Mouse (Mus musculus): ENCODE data around the gene Parva.
A peak's percentile ranks its signal among the peaks of the same experiment; 100 is the strongest.

The Parva gene

DNA sequence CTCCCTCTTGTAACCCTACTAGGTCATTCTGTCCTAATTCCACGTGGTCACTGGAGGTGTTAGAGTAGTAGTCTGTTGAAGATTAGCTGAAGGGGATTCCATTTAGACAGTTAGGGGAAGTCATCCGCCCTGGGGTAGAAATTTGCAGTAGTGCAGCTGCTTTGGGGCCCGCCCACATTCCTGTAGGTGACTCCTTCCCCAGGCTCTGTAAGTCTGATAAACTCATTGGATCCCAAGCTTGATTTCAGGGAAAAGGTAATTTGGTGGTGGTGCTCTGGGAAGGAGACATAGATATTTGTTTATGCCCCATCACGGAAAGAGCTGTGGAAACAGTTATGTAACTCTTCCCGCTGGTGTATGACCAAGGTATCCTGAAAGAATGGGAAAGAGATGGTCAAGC, 494 bp upstream of the Parva start:
- no peak for DNase-seq

DNA sequence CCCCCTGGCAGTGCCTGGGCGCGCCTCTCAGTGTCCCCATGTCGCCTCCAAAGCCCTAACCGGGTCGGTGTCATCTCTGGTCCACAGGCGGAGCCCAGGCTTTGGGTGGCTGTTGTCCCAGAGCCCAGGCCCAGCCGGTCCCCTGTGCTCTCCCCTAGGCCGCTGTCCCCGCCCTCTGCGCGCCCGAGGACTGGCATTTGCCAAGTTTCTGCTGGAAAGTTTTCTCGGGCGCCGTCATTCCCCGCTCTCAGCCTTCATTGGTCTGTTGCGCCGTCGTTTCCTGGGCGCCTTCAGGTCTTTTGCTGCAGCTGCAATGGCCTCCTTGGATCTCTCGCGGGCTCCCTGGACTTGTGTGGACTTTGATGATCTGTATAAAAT, 842 bp downstream of the Parva start:
- peak; percentile 77 to 78 for DNase-seq

DNA sequence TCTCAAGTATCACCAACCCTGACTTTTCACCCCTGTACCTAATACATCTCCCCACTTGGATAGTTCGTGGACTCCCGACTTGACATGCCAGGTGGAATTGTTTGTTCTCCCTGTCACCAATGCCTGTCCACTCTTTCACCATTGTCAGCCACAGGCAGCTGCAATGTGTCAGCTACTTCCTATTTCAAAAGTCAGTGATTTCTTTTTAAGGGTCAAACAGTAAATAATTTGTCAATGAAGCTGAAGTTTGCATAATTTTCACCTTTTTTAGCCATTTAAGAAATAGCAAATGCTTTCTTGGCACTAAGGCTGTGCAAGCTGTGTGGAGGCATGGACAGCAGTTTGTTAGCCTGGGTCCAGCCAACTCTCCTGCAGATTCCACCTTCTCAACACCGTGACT, 12.5 kb downstream of the Parva start:
- peak; percentile 25 to 45 for DNase-seq

DNA sequence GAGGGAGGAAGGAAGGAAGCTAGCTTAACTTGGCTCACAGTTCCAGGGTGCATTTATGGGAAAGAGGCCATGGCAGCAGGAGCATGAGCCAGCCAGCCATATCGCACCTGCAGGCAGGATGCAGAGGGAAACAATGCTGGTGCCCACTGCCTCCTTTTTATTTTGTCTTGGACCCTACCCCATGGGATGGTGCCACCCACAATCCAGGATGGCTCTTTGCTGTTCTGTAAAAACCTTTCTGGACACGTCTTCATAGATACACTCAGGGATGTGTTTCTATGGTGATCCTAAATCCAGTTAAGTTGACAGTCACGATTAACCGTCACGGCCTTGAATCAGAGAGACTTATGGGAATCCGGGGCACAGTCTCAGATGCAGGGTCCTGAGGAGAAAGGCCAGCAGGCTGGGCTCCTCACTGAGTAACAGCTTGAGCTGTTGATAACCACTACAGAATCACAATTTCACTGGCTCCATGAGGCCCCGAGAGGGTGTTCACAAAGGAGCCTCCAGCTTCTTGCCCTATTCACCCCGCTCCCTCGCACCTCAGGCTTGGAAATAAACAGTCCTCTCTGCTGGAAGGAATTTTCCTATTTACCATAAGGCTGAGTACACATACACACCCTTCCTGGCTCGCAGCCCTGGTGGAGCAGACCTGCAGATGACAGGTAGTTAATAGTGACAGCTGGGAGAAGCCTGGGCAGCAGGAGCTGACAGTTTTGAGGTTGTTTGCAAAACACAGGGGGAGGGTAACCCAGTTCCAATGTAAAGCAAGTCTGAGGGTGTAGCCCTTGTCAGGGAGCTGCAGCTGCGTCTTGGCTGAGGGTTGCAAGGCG, 17.1 kb downstream of the Parva start:
- peak; percentile 56 to 77 for DNase-seq

DNA sequence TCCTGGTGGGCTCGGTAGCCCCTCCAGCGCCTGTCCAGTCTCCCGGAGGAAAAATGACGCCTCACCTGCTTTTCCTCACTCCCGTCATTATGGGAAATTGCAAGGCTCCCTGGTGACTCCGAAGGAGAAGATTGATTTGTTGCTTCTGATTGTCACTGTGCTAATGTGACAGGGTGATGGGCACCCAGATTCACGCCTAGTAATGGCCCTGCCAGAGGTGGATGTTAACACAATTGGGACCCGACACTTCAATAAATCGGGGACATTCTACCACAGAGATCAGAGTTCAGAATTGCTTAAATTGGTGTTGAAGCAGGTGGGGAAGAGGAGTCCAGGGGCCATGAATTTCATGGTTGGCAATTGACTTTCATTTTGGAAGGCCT, 17.7 kb downstream of the Parva start:
- DNase-seq, result no peak

DNA sequence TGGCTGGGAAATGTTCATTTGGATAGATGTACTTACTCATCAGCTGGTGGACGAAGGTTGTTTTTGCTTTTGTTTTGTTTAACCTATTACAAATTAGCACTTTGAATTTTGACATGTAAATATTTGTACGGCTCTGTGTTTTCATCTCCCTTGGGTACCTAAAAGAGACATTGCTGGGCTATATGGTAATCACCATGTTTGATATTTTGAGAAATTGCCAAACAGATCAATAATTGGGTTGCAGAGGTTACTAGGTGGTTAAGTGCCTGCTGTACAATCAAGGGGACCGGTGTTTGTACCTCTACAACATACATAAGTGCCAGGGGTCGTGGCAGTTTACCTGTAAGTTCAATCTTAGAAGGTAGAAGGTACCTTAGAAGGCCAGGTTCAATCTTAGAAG, 19.2 kb downstream of the Parva start:
- no peak for DNase-seq

DNA sequence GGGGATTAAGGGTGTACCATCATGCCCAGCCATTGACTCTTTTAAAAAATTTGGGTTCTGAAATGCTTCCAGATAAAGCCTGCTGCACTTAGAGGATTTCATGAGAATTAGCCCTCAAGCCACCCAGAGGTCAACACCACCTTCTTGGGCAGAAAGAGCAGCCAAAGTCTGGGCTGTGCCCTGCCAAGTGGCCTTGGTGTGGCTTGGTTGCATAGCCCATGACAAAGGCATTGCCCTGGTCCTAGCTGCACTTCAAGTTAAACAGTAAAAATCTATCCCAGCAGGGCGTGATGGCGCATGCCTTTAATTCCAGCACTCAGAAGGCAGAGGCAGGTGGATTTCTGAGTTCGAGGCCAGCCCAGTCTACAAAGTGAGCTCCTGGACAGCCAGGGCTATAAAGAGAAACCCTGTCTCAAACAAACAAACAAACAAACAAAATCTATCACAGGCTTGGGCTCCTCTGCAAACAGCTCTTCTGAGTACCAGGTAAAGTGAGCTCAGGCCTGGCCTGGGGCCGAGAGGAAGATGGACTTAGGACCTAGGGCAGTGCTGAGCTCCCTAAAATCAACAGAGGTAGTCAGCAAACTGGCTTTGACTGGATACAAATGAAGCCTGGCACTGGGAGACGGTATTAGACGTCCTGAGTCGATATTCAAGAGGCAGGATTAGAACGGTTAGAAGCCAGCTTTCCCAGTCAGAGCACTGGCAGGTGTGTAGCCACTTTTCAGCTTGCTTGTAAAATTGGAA, 22.8 kb downstream of the Parva start:
- no peak for DNase-seq

DNA sequence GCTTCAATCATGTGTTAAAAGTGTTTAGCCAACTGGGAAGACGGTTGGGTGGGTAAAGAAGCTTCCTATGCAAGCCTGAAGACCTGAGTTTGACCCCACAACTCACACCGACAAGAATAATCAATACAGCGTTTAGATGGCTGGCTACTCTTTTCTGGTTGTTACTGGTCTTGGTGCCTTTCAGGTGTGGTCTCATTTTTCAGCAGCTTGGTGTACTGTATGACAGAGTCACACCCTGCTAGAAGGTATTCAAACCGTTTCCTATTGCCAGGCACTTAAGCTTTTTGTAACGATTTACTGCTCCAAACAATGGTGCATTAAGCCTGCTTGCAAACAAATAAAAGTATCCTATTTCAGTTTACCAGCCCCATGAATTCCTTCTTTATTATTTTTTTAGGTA, 25.2 kb downstream of the Parva start:
- DNase-seq, result no peak

DNA sequence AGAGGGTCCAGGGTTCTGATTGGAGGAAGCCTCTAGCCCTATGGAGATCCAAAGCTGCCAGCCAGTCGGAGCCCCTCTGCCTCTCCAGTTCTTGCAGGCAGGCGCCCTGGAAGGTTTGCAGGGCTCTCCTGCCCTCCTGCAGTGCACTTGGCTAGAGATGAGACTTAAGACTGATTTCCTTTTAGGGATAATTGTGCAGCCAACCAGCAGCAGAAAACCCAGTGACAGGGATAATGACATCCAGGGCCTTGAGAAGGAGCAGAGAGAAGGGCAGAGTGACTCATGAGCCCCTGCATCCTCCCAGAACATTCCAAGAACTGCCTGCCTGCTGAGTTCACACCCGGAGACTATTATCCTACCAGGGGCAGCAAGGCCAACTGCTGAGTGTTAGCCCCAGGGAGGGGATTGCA, 26.5 kb downstream of the Parva start:
- peak in 1 of 2 experiments; percentile 33 for DNase-seq

DNA sequence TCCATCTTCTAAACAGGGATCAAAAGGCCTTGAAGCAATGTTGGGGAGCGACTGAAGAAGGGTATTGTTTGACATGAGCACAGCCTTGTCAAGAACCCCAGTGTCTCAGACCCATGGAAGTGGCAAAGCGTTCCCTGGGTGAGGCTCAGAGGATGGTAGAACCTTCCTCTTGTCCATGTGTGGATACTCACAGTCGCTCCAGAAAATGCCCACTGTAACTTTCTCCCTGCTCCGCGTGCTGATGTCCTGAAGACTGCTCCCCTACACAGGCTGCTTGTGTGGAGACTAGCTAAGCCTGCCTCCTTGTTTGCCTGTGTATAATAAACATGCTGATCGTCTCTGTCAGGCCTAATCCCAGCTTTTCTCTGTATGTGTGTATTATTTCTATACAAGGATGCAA, 27.1 kb downstream of the Parva start:
- no peak for DNase-seq

DNA sequence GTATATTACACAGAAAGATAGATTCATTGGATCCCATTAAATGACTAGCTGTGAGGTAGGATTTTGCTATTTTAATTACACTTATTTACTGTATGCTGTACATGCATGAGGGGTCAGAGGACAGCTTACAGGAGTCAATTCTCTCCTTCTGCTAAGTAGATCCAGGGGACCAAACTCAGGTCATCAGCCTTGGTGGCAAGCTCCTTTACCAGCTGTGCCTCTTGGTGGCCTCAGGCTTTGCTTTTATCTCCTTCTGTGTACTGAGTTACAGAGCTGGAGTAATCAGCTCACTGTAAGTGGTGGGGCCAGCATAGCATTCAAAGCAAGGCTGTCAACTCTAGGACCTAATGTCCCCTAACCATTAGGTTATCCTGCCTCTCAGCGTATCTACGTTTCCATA, 27.6 kb downstream of the Parva start:
- no peak for DNase-seq

DNA sequence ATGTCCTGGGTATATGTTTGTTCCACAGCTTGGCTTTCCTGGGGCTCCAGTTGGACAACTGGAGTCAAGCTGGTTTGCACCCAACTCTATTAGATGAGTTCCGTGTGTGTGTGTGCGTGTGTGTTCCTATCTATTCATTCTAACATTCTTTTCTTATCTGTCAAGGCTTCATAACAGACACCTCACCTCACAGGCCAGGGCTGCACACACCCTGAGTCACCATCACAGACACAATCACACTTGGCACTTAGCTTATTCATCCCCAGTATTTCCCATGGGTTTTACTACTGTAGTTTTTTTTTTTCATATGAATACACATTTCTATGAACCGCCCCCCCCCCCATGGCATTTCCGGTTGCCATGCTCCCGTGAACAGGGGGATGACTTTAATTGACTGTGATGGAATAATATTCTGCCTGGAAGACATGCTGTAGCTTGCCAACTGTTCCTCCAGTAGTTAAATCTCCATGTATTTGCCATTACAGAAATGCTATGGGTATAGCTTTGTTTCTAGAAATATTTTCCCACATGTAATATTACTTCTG, 28.3 kb downstream of the Parva start:
- no peak for DNase-seq

DNA sequence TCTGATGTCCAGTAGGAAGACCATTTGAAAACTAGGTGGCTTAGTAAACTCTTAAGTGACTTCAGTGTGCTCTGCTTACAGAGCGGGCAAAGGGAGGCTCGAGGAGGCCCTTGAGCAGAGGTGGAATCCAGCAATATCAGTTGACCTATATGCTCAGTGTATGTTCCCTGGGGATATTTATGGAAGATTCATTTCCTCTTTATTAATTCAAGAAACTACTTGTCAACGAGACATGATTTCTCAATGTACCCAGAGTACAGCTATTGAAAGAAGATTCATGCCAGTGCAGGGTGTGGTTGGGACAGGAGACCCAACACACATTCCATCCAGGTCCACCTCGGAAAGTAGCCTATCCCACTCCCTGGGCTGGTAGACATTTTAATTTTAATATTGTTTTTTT, 30.1 kb downstream of the Parva start:
- no peak for DNase-seq

DNA sequence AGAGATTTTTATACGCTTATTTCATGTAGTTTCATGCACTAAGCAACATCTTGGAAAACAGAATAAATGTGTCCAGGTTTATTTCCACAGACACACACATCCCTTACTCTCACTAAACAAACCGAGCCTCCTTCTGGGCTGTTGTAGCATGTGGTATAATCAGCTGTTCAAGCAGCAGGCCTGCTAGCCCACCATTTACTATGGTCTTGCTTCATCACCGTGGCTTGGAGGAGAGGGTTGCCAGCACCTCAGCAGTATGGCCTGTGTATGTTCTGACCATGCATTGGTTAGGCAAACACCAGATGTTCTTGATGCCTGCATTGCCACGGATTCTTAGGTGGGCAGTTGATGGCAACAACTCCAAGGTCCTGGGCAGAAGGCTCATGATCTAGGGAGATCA, 30.6 kb downstream of the Parva start:
- DNase-seq, result no peak

DNA sequence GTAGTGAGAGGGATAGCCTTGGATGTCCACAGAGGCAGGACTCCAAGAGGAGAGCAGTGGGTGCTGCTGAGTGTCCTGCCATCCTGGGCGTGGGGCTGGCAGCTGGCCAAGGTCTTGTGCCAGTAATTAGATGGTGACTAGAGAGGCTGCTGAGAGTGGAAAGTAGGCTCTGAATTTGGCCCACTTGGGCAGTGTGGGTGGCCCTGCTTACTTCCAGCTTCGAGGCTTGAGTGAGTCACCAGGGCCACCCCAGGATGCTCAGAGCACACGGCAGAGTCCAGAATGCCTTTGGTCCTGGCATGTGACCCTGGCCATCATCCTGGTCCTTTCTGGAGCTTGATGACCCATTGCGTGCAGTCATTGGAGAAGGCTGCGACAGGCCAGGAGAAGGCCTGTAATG, 31.1 kb downstream of the Parva start:
- peak; percentile 73 to 77 for DNase-seq

DNA sequence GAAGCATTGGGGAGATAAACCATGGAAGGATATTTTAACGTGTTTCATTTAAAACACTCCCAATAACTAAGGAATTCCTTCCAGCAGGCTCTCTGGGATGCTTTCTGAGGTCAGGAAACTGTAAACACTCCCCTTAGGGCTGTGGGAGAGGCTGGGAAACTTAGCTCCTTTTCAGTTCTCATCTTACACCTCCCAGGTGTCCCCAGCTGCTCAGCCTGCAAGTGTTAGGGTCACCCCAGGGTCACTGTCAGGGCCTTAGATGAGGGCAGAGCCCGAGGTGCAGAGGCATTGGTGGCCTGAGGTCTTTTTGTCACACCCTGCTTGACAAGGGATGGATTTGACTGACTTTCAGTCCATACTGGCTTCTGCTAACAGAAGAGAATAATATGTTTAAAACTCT, 35.8 kb downstream of the Parva start:
- DNase-seq, result no peak

DNA sequence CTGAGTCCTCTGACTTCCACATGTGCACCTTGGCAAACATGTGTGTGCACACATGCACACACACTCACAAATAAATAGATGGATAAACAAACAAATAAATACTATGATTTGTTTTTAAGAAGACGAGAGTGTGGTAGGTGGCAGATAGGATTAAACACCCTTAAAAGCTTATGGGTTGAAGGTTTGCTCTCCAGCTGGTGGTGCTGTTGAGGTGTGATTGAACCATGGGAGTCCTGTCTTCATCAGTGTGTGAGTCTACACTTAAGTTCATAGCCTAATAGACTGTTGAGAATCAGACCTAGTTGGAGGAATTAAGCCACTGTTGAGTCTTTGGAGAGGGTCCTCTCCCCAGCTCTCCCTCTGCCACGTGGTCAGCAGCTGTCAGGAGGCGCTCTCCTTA, 38.6 kb downstream of the Parva start:
- DNase-seq, result peak in 1 of 2 experiments; percentile 42

DNA sequence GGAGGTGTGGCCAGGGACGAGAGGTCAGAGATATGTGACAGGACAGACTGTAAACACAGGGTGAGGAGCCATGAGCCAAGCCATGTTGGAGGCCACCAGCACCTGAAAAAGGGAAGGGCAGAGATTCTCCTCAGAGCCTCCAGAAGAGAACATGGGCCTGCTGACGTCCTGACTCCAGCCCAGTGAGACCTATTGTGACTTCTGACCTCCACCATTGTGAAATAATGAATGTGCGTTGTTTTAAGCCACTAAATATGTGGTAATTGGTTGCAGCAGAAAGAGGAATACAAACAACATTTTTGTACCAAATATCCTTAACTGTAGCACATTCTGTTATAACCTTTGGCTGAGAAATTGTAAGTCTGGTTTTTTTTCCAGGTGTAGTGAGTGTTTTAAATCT, 39.5 kb downstream of the Parva start:
- DNase-seq, result no peak

DNA sequence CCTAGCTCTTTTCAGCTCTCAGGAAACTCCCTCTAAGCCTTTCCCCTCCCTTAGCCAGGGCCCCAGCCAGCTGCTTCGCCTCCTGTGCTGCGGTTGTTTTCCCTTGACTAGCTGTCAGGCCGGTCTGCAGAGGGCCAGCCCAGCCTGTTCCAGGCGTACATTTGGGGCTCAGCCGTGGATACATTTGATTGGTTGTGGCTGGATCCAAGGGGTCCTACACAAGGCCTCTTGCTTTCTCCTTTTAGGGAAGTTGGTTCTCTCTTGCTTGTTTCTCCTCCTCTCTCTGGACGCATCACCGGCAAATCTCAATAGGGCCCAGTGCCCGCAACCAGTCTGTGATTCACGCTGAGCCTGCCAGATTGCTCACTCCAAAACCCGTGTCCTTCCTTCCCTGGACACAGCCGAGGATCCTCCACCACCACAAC, 40.4 kb downstream of the Parva start:
- peak; percentile 57 to 66 for DNase-seq

DNA sequence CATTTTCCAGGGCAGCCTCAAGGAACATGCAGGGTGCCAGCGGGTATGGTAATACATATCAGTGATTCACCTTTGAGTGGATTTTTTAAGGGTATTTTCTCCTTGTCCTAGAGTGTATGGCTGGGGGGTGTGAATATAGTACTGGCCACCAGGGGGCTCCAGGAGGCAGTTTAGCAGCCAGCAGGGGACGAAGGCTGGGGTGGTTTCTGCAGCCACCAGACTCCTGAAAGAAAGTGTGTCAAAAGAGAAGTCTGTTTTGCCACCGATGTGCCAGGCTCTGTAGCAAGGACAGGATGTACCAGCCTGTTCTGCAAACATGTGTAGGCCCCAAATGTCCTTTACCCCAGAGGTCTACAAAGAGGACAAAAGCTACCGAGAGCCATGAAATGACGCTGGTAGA, 42.5 kb downstream of the Parva start:
- peak; percentile 84 to 89 for DNase-seq

DNA sequence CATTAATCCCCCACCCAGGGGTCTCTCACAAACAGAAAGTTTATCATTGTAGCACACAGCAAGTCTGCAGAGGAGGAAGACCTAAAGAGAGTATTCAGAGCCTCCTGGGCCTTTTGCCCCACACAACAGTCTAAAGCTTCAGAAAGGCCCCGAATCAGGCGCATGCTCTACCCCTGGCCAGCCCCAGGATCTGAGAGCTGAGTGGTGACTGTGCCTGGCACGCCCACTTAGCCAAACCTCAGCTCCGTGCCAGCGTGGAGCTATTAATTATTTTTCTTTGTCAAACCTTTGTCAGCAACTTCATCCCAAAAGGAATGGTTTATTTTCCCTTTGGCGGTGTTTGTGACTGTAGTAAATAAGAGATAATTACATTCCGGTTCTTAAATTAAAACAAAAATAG, 44.0 kb downstream of the Parva start:
- no peak for DNase-seq

DNA sequence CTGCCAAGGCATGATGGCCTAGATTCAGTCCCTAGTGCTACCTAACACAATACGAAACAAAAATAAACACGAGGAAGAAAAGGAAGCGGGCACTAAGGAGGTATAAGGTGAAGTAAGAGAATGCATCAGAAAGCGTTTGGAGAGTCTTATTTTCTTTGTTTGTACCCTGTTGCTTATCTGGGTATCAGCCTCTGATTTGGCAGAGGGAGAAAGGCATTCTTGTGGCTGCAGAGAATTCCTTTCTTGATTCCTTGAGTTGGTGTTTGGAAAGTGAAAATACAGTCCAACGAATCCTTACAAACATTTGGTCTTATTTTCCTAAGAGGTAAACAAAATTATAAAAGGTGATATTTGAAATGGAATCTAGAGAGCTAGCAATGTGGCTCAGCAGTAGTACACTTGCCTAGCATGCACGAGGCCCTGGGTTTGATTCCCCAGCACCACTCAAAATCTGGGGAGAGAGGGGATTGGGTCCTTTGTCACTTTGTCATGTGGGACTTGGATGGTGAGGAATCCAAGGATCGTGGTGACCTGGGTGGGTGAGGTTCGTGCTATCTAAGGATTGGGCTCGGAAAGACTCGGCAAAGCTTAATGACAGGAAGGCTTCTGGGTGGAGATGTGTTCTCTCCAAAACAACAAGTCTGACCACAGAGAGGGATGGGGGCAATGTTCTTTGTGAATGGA, 44.9 kb downstream of the Parva start:
- DNase-seq, result no peak

DNA sequence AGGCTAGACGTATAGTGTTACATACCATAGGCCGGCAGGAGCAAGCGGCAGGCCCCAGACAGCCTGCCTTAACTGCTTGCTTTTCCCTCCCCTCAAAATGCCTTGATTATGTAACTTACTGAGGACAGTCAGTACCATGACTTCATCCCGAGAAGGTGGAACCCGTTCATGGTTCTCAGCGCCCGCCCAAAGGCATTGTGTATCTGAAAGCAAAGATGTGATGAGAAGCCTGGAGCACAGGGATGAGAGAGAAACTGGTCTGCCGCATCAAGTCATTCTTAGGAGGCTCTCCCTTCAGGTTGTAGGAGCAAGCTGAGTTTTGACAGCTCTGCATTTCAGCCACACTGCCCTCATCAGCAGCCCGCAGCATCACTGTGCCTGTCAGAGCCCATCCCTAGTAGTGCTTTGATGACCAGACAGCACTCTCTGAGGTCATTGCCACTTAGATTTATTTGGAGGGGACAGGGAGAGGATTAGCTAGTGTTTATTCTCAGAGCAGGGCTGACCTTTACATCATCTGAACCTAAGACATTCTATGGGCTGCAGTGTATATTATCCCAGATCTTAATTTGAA, 45.5 kb downstream of the Parva start:
- no peak for DNase-seq

All from cerebellum, postnatal 14 days (tissue).